Mouse (Mus musculus) midbrain, embryonic 13.5 days (tissue): ENCODE measurements around the gene Wdr73. TPM values are rescaled to one million over a fixed set of nuclear protein-coding genes. Genes with fewer than 3 reads are reported as not detected.
"Not testable (repeated sequence)": the region's sequence is repeated elsewhere in the genome, so short reads cannot be mapped to it uniquely, and the experiment has no call there.

ENCODE experiments used
- ATAC-seq: fragments of 200-750 bp; cut with Nextera tagmentation; 2 replicates; pipeline ENCODE4 v1.8.0; 2017; ENCODE audit warnings: mild to moderate bottlenecking, moderate TSS enrichment, moderate library complexity
- H3K27ac ChIP-seq: fragments of 300-500 bp; sonication (generic); 2 replicates; pipeline ENCODE4 v1.5.1; 2015; ENCODE audit warnings: inconsistent platforms, mild to moderate bottlenecking, moderate library complexity
- H3K27me3 ChIP-seq: fragments of 300-500 bp; sonication (generic); 2 replicates; pipeline ENCODE4 v1.6.1; 2015; ENCODE audit warnings: mild to moderate bottlenecking, inconsistent platforms
- H3K36me3 ChIP-seq: fragments of 300-500 bp; sonication (generic); 2 replicates; pipeline ENCODE4 v1.6.1; 2015; ENCODE audit warnings: mild to moderate bottlenecking, inconsistent platforms
- H3K4me1 ChIP-seq: fragments of 300-500 bp; sonication (generic); replicated peaks from 2 replicates; pipeline ENCODE4 v1.6.1; 2015; ENCODE audit warnings: inconsistent platforms
- H3K4me2 ChIP-seq: fragments of 300-500 bp; sonication (generic); replicated peaks from 2 replicates; pipeline ENCODE4 v1.6.1; 2015; ENCODE audit warnings: moderate library complexity, mild to moderate bottlenecking, inconsistent platforms
- H3K4me3 ChIP-seq: fragments of 300-500 bp; sonication (generic); replicated peaks from 2 replicates; pipeline ENCODE4 v1.5.1; 2015; ENCODE audit warnings: mild to moderate bottlenecking, inconsistent platforms
- H3K9ac ChIP-seq: fragments of 300-500 bp; sonication (generic); replicated peaks from 2 replicates; pipeline ENCODE4 v1.6.1; 2015; ENCODE audit warnings: mild to moderate bottlenecking, inconsistent platforms
- H3K9me3 ChIP-seq: fragments of 300-500 bp; sonication (generic); 2 replicates; pipeline ENCODE4 v1.6.1; 2016; ENCODE audit warnings: mild to moderate bottlenecking, inconsistent platforms
- WGBS: fragments of 180-500 bp; shearing (Covaris S2); methylation state at CpG from one replicate; pipeline ENCODE4 v1.1.7; 2015; 5-methylcytosine and 5-hydroxymethylcytosine counted together
- polyA plus RNA-seq: library from polyadenylated mRNA; unstranded; fragments of >200 nt; fragmentation: Nextera tagmentation; extraction: Ambion mirVana; gene quantifications from 2 replicates; pipeline ENCODE4 v1.2.1, GENCODE M21; 2015

Wdr73 gene
- 41.2 and 44.3 TPM in 2 replicates for polyA plus RNA-seq

GRCm38 (mm10) chr7:80900944-80901501 lies at the start of gene Wdr73:
Gene Wdr73 (minus strand): TSS chr7:80901269.
- H3K4me2 ChIP-seq, result peak within 1 kb of the TSS; percentile 88

GRCm38 (mm10) chr7:80947445-80948350 lies 46.6 kb upstream of the Wdr73 start, which contains the start of gene Sec11a:
Gene Sec11a (minus strand): TSS chr7:80947780.
- peak within 1 kb of the TSS; percentile 94 for H3K4me2 ChIP-seq
- no peaks in the 10 kb centered on the region for H3K9me3 ChIP-seq
- 2% methylated on average over 44 of the region's 44 CpGs for WGBS
- H3K9ac ChIP-seq, result peak within 1 kb of the TSS; percentile 91
- H3K27me3 ChIP-seq, result 0 out of 2 replicates have a peak, but pooled peaks cover 9% of the 10 kb centered on the region
- peak within 1 kb of the TSS; percentile 90 for H3K4me3 ChIP-seq
- peaks cover 10% of the 10 kb centered on the region for H3K36me3 ChIP-seq
- H3K27ac ChIP-seq, result peak within 1 kb of the TSS; percentile 96
- H3K4me1 ChIP-seq, result peaks cover 20% of the 10 kb centered on the region
- peak; percentile 100 for ATAC-seq

More at GRCm38 (mm10) chr7:80900944-80901501, at the start of gene Wdr73:
- peaks cover 31% of the 10 kb centered on the region for H3K36me3 ChIP-seq
- H3K9ac ChIP-seq, result peak within 1 kb of the TSS; percentile 77
- H3K9me3 ChIP-seq, result no peaks in the 10 kb centered on the region
- H3K4me3 ChIP-seq, result peak within 1 kb of the TSS; percentile 60
- peak; percentile 95 for ATAC-seq
- H3K27me3 ChIP-seq, result no peaks in the 10 kb centered on the region
- peaks cover 36% of the 10 kb centered on the region for H3K4me1 ChIP-seq
- WGBS, result under 1% methylated on average over 36 of the region's 36 CpGs
- peak within 1 kb of the TSS; percentile 70 for H3K27ac ChIP-seq

- ATAC-seq, result no peak
- H3K4me2 ChIP-seq, result no peak overlapping the region
- H3K9ac ChIP-seq, result no peak overlapping the region
- 95% methylated on average over 4 of the region's 4 CpGs for WGBS
- no peaks in the 10 kb centered on the region for H3K4me1 ChIP-seq
- H3K9me3 ChIP-seq, result no peaks in the 10 kb centered on the region
- no peak overlapping the region for H3K27ac ChIP-seq
- H3K4me3 ChIP-seq, result no peak overlapping the region
- H3K36me3 ChIP-seq, result peaks cover 6% of the 10 kb centered on the region
- no peaks in the 10 kb centered on the region for H3K27me3 ChIP-seq
These were observed 38.7 kb upstream of the Wdr73 start for GRCm38 (mm10) chr7:80939808-80940207.

GRCm38 (mm10) chr7:80937304-80937666 lies 36.2 kb upstream of the Wdr73 start:
- ATAC-seq, H3K9ac ChIP-seq, H3K27me3 ChIP-seq, H3K9me3 ChIP-seq, H3K4me3 ChIP-seq, H3K4me2 ChIP-seq, H3K27ac ChIP-seq, H3K4me1 ChIP-seq: not testable (repeated sequence)
- H3K36me3 ChIP-seq, result peaks cover 21% of the 10 kb centered on the region

- H3K36me3 ChIP-seq, result peaks cover 24% of the 10 kb centered on the region
- not testable (repeated sequence) for H3K27ac ChIP-seq, H3K4me1 ChIP-seq, ATAC-seq, H3K9me3 ChIP-seq, H3K27me3 ChIP-seq, H3K4me2 ChIP-seq, H3K4me3 ChIP-seq, H3K9ac ChIP-seq
- 90% methylated on average over 7 of the region's 7 CpGs for WGBS
These were observed 35.7 kb upstream of the Wdr73 start for GRCm38 (mm10) chr7:80936617-80937303.

- Histone ChIP-seq H3K9ac (no peak overlapping the region), H3K27ac (no peak overlapping the region), H3K4me2 (no peak overlapping the region), H3K9me3 (no peaks in the 10 kb centered on the region), H3K4me1 (no peaks in the 10 kb centered on the region), H3K36me3 (peaks cover 34% of the 10 kb centered on the region), H3K4me3 (no peak overlapping the region), H3K27me3 (no peaks in the 10 kb centered on the region)
- ATAC-seq, result no peak
- WGBS, result 95% methylated on average over 1 of the region's 1 CpGs
These were observed 34.8 kb upstream of the Wdr73 start for GRCm38 (mm10) chr7:80935834-80936233.

GRCm38 (mm10) chr7:80932777-80933176 lies 31.7 kb upstream of the Wdr73 start:
- 83% methylated on average over 1 of the region's 1 CpGs for WGBS
- peaks cover 34% of the 10 kb centered on the region for H3K36me3 ChIP-seq
- no peak overlapping the region for H3K27ac ChIP-seq
- no peak overlapping the region for H3K4me3 ChIP-seq
- H3K9me3 ChIP-seq, result no peaks in the 10 kb centered on the region
- H3K4me1 ChIP-seq, result no peaks in the 10 kb centered on the region
- no peak overlapping the region for H3K4me2 ChIP-seq
- no peak overlapping the region for H3K9ac ChIP-seq
- no peaks in the 10 kb centered on the region for H3K27me3 ChIP-seq
- no peak for ATAC-seq

GRCm38 (mm10) chr7:80931618-80932207 lies 30.6 kb upstream of the Wdr73 start:
- Histone ChIP-seq H3K4me3 (no peak overlapping the region), H3K4me1 (no peaks in the 10 kb centered on the region), H3K36me3 (peaks cover 40% of the 10 kb centered on the region), H3K27ac (no peak overlapping the region), H3K9ac (no peak overlapping the region), H3K27me3 (no peaks in the 10 kb centered on the region), H3K9me3 (no peaks in the 10 kb centered on the region), H3K4me2 (no peak overlapping the region)
- WGBS, result 91% methylated on average over 8 of the region's 8 CpGs
- no peak for ATAC-seq

- no peaks in the 10 kb centered on the region for H3K27me3 ChIP-seq
- H3K36me3 ChIP-seq, result peaks cover 75% of the 10 kb centered on the region
- H3K4me1 ChIP-seq, result no peaks in the 10 kb centered on the region
- H3K4me3 ChIP-seq, result no peak overlapping the region
- no peaks in the 10 kb centered on the region for H3K9me3 ChIP-seq
- H3K27ac ChIP-seq, result no peak overlapping the region
- H3K9ac ChIP-seq, result no peak overlapping the region
- 90% methylated on average over 2 of the region's 2 CpGs for WGBS
- no peak for ATAC-seq
- no peak overlapping the region for H3K4me2 ChIP-seq
These were observed 22.1 kb upstream of the Wdr73 start for GRCm38 (mm10) chr7:80923165-80923564.

- H3K9me3 ChIP-seq, result no peaks in the 10 kb centered on the region
- WGBS, result 95% methylated on average over 5 of the region's 5 CpGs
- peaks cover 84% of the 10 kb centered on the region for H3K36me3 ChIP-seq
- no peak for ATAC-seq
- no peak overlapping the region for H3K4me2 ChIP-seq
- H3K9ac ChIP-seq, result no peak overlapping the region
- H3K27me3 ChIP-seq, result no peaks in the 10 kb centered on the region
- H3K4me1 ChIP-seq, result no peaks in the 10 kb centered on the region
- no peak overlapping the region for H3K4me3 ChIP-seq
- no peak overlapping the region for H3K27ac ChIP-seq
These were observed 18.6 kb upstream of the Wdr73 start for GRCm38 (mm10) chr7:80919647-80920008.

- Histone ChIP-seq H3K4me2 (no peak overlapping the region), H3K4me3 (no peak overlapping the region), H3K9me3 (no peaks in the 10 kb centered on the region), H3K27me3 (no peaks in the 10 kb centered on the region), H3K27ac (no peak overlapping the region), H3K4me1 (no peaks in the 10 kb centered on the region), H3K9ac (no peak overlapping the region), H3K36me3 (peaks cover 84% of the 10 kb centered on the region)
- 87% methylated on average over 8 of the region's 8 CpGs for WGBS
- no peak for ATAC-seq
These were observed 18.0 kb upstream of the Wdr73 start for GRCm38 (mm10) chr7:80918982-80919646.
